Mouse (Mus musculus) cerebellum, adult 11 months (tissue): Measurements from ENCODE around the gene Tex261.
"Not testable (repeated sequence)": the region's sequence is repeated elsewhere in the genome, so short reads cannot be mapped to it uniquely, and the experiment has no call there.

ENCODE experiments used
- DNase-seq: peaks from one replicate; pipeline ENCODE4 v3.0.0; 2022

Gene Tex261

GRCm38 (mm10) chr6:83775638-83776293 lies at the start of gene Tex261:
TSS of gene Tex261 (minus strand) at chr6:83775813.
- peak; percentile 88 for DNase-seq

GRCm38 (mm10) chr6:83821856-83822255 lies 46.2 kb upstream of the Tex261 start:
- DNase-seq: no peak

GRCm38 (mm10) chr6:83820727-83821515 lies 45.3 kb upstream of the Tex261 start:
- DNase-seq: no peak

GRCm38 (mm10) chr6:83818996-83819395 lies 43.4 kb upstream of the Tex261 start:
- no peak for DNase-seq

- DNase-seq: no peak
Measured at GRCm38 (mm10) chr6:83815801-83816200, 40.2 kb upstream of the Tex261 start.

- DNase-seq: no peak
Measured at GRCm38 (mm10) chr6:83802846-83803245, 27.2 kb upstream of the Tex261 start.

GRCm38 (mm10) chr6:83802033-83802432 lies 26.4 kb upstream of the Tex261 start:
- peak; percentile 27 for DNase-seq

DNA sequence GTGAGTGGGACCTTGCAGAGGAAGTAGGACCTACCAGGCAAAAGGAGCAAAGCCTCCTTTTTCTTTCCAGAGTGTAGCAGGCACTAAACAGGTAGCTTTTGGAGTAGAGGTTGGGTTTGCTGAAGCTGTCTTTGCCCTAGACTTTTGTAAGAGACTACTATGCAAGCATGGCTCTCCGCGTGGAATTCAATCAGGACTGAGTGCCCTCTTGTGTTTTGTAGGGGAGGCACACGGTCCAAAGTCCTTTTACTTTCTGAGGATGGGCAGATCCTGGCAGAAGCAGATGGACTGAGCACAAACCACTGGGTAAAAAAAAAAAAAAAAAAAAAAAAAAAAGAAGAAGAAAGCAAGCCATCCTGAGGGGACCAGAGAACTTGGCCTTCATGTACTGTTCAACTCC lies 21.1 kb upstream of the Tex261 start:
- DNase-seq: no peak

- no peak for DNase-seq
Measured at GRCm38 (mm10) chr6:83795492-83795900, 19.9 kb upstream of the Tex261 start.

- DNase-seq: peak; percentile 89
Measured at GRCm38 (mm10) chr6:83794760-83795296, 19.2 kb upstream of the Tex261 start, which contains the start of gene Nagk. TSS of gene Nagk (plus strand) at chr6:83794982.

GRCm38 (mm10) chr6:83791251-83791890 lies 15.8 kb upstream of the Tex261 start:
- no peak for DNase-seq

DNA sequence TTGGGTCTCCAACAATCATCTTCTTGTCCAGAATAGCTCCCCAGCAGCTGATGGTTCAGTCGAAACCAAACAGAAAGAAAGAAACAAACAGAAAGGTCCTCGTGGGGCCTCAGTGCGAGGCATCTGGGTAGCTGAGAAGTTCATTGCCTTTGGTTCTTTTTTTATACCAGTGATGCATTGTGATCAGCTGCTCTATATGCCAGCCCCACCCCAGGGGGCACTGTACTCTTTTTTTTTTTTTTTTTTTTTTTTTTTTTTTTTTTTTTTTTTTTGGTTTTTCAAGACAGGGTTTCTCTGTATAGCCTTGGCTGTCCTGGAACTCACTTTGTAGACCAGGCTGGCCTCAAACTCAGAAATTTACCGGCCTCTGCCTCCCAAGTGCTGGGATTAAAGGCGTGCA lies 14.9 kb upstream of the Tex261 start:
- DNase-seq: not testable (repeated sequence)

DNA sequence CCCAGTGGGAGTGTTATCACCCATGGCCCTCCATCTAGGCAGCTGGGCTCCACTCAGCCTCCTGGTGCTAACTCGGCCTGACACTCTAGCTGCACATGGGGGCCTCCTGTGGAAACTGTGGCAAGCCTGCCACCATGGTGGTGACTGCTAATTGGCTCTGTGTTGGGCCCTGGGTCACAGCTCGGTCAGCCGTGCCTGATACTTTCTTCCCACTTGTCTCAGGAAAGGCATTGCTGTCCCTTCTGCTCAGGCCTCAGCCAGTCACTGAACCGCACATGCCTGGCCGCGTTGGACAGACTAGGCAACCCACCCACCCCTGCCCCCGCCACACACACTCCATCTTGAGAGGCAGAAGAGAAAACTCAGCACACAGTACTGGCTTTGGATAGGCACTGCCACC lies 12.9 kb upstream of the Tex261 start:
- no peak for DNase-seq

- DNase-seq: no peak
Measured at GRCm38 (mm10) chr6:83786426-83786825, 10.8 kb upstream of the Tex261 start.

DNA sequence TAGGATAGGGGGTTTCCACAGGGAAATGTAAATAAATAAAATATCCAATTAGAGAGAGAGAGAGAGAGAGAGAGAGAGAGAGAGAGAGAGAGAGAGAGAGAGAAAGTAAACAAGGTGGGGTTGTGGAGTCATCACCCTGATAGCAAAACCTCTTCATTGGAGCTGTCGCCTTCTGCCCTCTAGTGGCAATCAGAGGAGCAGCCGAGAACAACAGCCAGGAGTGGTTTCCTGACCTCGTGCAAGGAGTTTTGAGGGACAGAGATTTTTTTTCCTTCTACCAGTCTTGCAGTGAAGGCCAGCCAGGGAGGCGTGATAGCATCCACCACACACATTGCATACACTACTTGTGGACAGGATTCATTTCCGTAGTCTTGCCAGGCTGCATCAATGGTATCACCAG lies 3.4 kb upstream of the Tex261 start:
- DNase-seq: peak; percentile 28

GRCm38 (mm10) chr6:83778306-83778705 lies 2.7 kb upstream of the Tex261 start:
- no peak for DNase-seq

GRCm38 (mm10) chr6:83774781-83775563 lies 641 bp downstream of the Tex261 start:
- DNase-seq: no peak

- DNase-seq: no peak
Measured at GRCm38 (mm10) chr6:83774126-83774525, 1.5 kb downstream of the Tex261 start.

DNA sequence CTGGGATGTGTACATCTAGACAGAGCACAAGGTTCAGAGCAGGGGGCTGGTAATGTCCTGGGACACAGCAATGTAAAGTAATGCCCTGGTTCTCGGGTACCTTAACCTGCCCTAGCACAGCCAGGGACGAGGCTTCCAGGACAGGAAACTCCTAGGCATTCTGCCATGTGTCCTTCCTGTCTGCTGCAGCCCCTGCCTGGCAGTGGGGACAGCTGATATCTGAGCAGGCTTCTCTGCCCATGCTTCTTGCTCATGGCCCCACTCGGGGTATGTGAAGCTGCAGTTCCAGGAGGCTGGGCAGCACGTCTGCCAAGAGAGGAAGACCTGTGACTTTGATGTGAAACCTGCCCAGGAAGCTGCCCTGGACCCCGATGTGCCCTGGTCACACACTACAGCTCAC lies 7.1 kb downstream of the Tex261 start:
- no peak for DNase-seq

DNA sequence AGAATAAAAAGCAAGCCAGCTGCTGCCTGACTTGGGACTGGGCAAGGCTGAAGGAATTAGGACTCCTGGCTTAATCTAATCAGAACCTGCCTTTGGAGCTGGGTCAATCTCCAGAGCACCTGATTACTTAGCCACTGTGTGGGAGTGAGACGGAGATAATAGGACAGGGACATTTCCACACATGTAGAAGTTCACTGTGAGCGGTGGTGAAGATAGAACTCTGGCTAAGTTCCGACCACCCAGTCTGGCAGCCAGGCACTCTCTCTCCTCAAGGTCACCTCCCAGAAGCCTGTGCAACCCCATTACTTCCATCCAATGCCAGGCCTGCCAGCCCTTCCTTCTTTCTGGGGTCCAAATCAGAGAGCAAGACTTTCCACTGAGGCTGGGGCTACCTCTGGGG lies 8.6 kb downstream of the Tex261 start:
- DNase-seq: no peak

DNA sequence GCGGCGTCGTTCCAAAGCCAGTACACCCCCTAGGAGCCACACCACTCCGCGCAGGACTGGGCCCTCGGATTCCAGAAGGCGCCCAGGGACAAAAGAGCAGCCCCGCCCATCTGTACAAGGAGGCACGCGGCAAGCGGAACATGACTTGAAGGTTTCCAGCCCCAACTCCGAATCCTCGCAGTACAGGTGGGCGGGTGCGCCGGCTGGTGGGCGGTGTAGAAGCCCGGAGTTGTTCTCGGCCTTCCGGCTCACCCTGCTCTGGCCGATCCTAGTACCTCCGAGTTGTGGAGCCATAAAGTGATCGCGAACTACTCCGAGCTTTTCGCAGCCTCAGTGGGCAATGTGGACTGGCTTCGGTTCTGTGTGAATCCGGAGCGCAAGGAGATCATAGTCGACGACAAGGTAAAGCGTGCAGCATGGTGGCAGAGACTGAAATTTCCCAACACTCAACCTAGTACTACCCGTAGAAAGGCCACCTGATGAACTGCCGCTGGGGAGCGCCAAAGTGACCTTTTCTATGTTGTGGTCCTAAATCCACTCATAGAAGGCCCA lies 12.7 kb downstream of the Tex261 start:
- no peak for DNase-seq

DNA sequence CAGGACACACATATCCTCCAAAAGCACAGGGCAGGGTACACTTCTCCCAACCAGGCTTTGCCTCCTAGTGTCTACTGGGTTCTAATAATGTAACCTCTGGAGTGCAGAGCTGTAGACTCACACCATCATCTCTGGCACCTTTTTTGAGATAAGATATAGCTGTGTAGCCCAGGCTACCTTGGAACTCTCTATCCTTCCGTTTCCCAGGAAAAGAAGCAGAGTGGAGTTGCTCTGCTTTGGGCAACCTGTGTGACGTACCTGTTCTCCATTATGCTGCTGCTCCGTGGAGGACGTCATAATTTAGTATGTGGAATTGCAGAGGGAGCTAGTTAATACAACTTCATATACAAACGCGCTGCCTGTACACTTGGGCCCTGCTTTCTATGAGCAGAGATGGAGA lies 13.3 kb downstream of the Tex261 start, which contains the start of gene Ankrd53:
Gene Ankrd53, plus strand, starts transcription at position 301 of the 400 bp plus-strand sequence.
- DNase-seq: no peak
